8 mouse cellular contexts compared by ENCODE assay signal in the genomic region with DNA sequence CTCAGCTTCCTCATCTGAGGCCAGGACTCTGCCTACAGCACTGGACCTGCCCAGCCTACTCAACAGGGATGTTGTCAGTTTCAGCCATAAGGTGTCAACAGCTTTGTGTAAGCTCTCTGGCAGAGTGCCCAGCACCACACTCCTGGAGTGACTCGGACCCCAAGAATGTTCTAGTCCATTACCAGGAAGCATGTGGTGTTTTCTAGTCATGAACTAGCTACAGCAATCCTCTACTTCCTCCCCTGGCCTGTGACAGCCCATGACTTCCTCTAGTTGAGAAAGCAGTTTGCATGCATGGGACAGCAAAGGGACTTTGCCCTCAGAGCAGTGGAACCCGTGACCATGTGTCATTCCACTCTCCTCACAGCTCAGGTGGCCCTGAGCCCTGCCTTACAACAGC. TPM values are rescaled to one million over a fixed set of nuclear protein-coding genes. Genes with fewer than 3 reads are reported as not detected.
A peak's percentile ranks its signal among the peaks of the same experiment; 100 is the strongest.
DNase-seq lines count a peak whose midpoint lies in the region; ATAC-seq and TF ChIP-seq lines count a peak whose summit lies in the region.
"Not testable (repeated sequence)": the region's sequence is repeated elsewhere in the genome, so short reads cannot be mapped to it uniquely, and the experiment has no call there.
"Had no signal": no experiment of that assay in that cellular context is flagged by ENCODE, and none has a peak within 500 bp of the region (broad histone marks: within the 10 kb centered on the region; RNA-seq: fewer than 3 reads in every experiment).

No protein-coding gene starts in this region.

- 0 out of 4 replicates have a peak, but pooled peaks of 1 of the 2 experiments have one; percentile 7 for TF ChIP-seq EP300 in MEL (IDR thresholded peaks at IDR 0.05; ENCODE audit: low read depth in 1 of 2, low read length in 2 of 2)

- H3K4me1 ChIP-seq in MEL (ENCODE audit: control insufficient read depth in 1 of 2, insufficient read depth in 2 of 2, low read length in 2 of 2), result peaks cover 26 to 28% of the 10 kb centered on the region in 2 experiments
- peaks cover 14% of the 10 kb centered on the region for H3K4me1 ChIP-seq in embryonic fibroblast, embryonic 13.5 days (ENCODE audit: control insufficient read depth, insufficient read depth, low read length)

- not testable (repeated sequence) for H3K9ac ChIP-seq in MEL (ENCODE audit: control insufficient read depth, low read depth, low read length, poor library complexity, severe bottlenecking)

- TF ChIP-seq RAD21 in MEL (IDR thresholded peaks at IDR 0.05; ENCODE audit: low read depth, low read length), result not testable (repeated sequence)

- WGBS in macrophage (ENCODE audit: missing documents), result 0% methylated on average over 2 of the region's 2 CpGs

- DNase-seq in MEL (ENCODE audit: low read depth, low spot score), result not testable (repeated sequence)
- DNase-seq in layer of hippocampus, adult 11-12 months (ENCODE audit: low spot score), result peak; percentile 37
- peak; percentile 80 to 81 for DNase-seq in lung, adult 18-20 months
- DNase-seq in spleen, postnatal 4 days (ENCODE audit: low spot score in 2 of 2), result peak; percentile 48 to 73

- TF ChIP-seq CTCF in MEL (IDR thresholded peaks at IDR 0.05 in 2 of 3, conservative IDR thresholded peaks at IDR 0.05 in 1 of 3; ENCODE audit: control insufficient read depth in 1 of 3, insufficient read depth in 1 of 3, low read depth in 2 of 3, low read length in 3 of 3, poor library complexity in 1 of 3, severe bottlenecking in 1 of 3); embryonic fibroblast, embryonic 13.5 days (IDR thresholded peaks at IDR 0.05; ENCODE audit: borderline replicate concordance, insufficient read depth, low read length): not testable (repeated sequence)

- not testable (repeated sequence) for H3K9me3 ChIP-seq in MEL (replicated peaks; ENCODE audit: insufficient read depth, low read length)

- H3K27ac ChIP-seq in MEL (ENCODE audit: control insufficient read depth, low read depth, low read length), result peak overlapping the region; percentile 17; the same call in 1 of the 2 replicates
- H3K27ac ChIP-seq in embryonic fibroblast, embryonic 13.5 days (ENCODE audit: insufficient read depth, low read length), result 0 out of 2 replicates have a peak overlapping the region, but pooled peaks have one; percentile 1
- peak overlapping the region; percentile 99 for H3K27ac ChIP-seq in macrophage

- TF ChIP-seq POLR2A in MEL (IDR thresholded peaks at IDR 0.05; ENCODE audit: control insufficient read depth in 1 of 2, insufficient read depth in 1 of 2, low read depth in 1 of 2, low read length in 2 of 2, poor library complexity in 1 of 2); embryonic fibroblast, embryonic 13.5 days (IDR thresholded peaks at IDR 0.05; ENCODE audit: low read depth, low read length): not testable (repeated sequence)

- peaks cover 0 to 28% of the 10 kb centered on the region in 2 experiments; a peak in 2 of 4 replicates for H3K36me3 ChIP-seq in MEL (ENCODE audit: control insufficient read depth in 1 of 2, insufficient read depth in 2 of 2, low read length in 2 of 2)
- H3K36me3 ChIP-seq in macrophage (ENCODE audit: inconsistent target), result not testable (repeated sequence)

- ATAC-seq in hematopoietic stem cell, adult 5-6 weeks (replicated peaks in 1 of 2; ENCODE audit: insufficient read depth in 1 of 2, low FRiP score in 2 of 2, low TSS enrichment in 1 of 2, low read depth in 1 of 2, poor library complexity in 2 of 2, severe bottlenecking in 2 of 2), result peak; percentile 72 to 82

- not testable (repeated sequence) for H3K27me3 ChIP-seq in MEL (ENCODE audit: control insufficient read depth in 1 of 2, insufficient read depth in 2 of 2, low read length in 2 of 2)

- H3K79me2 ChIP-seq in MEL (ENCODE audit: control insufficient read depth, insufficient read depth, low read length, poor library complexity), result not testable (repeated sequence)
- H3K79me2 ChIP-seq in macrophage (ENCODE audit: inconsistent target), result peaks cover 27% of the 10 kb centered on the region

- not testable (repeated sequence) for H3K4me3 ChIP-seq in MEL (ENCODE audit: control insufficient read depth in 1 of 2, insufficient read depth in 1 of 2, low read depth in 2 of 2, low read length in 2 of 2); embryonic fibroblast, embryonic 13.5 days (ENCODE audit: insufficient read depth, low read length); macrophage (ENCODE audit: inconsistent target)

TF ChIP-seq in MEL, 35 proteins besides CTCF, POLR2A, EP300 and RAD21:
- peak; percentile 42; the same call in 1 of the 2 replicates for TF ChIP-seq MAX (IDR thresholded peaks at IDR 0.05; ENCODE audit: low read length)

RNA-seq across cellular contexts. Expression of gene Fth1, which starts 5.5 kb away (rescaled TPM):
- total RNA-seq in MEL (2012; rRNA removed), result 444 and 518 TPM in 2 replicates
- 1,000 to 10,000 TPM; 2,118 to 2,175 TPM for polyA plus RNA-seq in MEL (2012; ENCODE audit: insufficient read depth in 1 of 2, insufficient read length in 2 of 2, low read depth in 1 of 2, low replicate concordance in 2 of 2, missing spikeins in 1 of 2)
- 1,225 and 1,491 TPM in 2 replicates for polyA plus RNA-seq in embryonic fibroblast, embryonic 13.5 days (2011; ENCODE audit: insufficient read length, low read depth, missing spikeins)
- total RNA-seq in hematopoietic stem cell, adult 5-6 weeks (2017), result 535 and 658 TPM in 2 replicates
- total RNA-seq in macrophage (2018; cell fraction: chromatin; rRNA removed), result 1,000 to 10,000 TPM in 25 of 26 experiments, 100 to 1,000 TPM in 1; 839 to 4,643 (median 2,612) TPM
- total RNA-seq in macrophage (2018; cell fraction: cytosol; rRNA removed), result over 10,000 TPM; 27,371 to 77,320 (median 43,339) TPM
- total RNA-seq in macrophage (2018; cell fraction: nucleus; rRNA removed), result over 10,000 TPM in 4 of 26 experiments, 1,000 to 10,000 TPM in 22; 2,155 to 11,196 (median 6,502) TPM
- 25,011 to 42,260 TPM (median 38,400 TPM) in 3 replicates for polyA plus RNA-seq in macrophage (2018)

RNA-seq across cellular contexts. Expression of gene Best1, which starts 26.6 kb away (rescaled TPM):
- total RNA-seq in MEL (2012; rRNA removed), result not detected in 2 replicates
- polyA plus RNA-seq in MEL (2012; ENCODE audit: insufficient read depth in 1 of 2, insufficient read length in 2 of 2, low read depth in 1 of 2, low replicate concordance in 2 of 2, missing spikeins in 1 of 2), result under 1 TPM in 1 of 2 experiments, not detected in 1; 0.08 TPM
- 0.33 and 0.60 TPM in 2 replicates for polyA plus RNA-seq in embryonic fibroblast, embryonic 13.5 days (2011; ENCODE audit: insufficient read length, low read depth, missing spikeins)
- total RNA-seq in hematopoietic stem cell, adult 5-6 weeks (2017), result 2.5 TPM in 1 of 2 replicates, not detected in the other
- total RNA-seq in macrophage (2018; cell fraction: chromatin; rRNA removed), result 1 to 10 TPM in 8 of 26 experiments, under 1 TPM in 17, not detected in 1; 0.25 to 4.7 (median 0.74) TPM
- 1 to 10 TPM in 9 of 26 experiments, under 1 TPM in 17; 0.35 to 1.7 (median 0.84) TPM for total RNA-seq in macrophage (2018; cell fraction: cytosol; rRNA removed)
- 1 to 10 TPM in 13 of 26 experiments, under 1 TPM in 12, not detected in 1; 0.34 to 3.0 (median 1.1) TPM for total RNA-seq in macrophage (2018; cell fraction: nucleus; rRNA removed)
- 0.11 to 1.8 TPM (median 0.22 TPM) in 3 replicates for polyA plus RNA-seq in macrophage (2018)
- polyA plus RNA-seq: erythroblast, embryonic 14.5 days had no signal

RNA-seq across cellular contexts. Expression of gene Rab3il1, which starts 26.6 kb away (rescaled TPM):
- total RNA-seq in MEL (2012; rRNA removed), result 0.52 and 1.0 TPM in 2 replicates
- 1 to 10 TPM in 1 of 2 experiments, not detected in 1; 1.4 TPM for polyA plus RNA-seq in MEL (2012; ENCODE audit: insufficient read depth in 1 of 2, insufficient read length in 2 of 2, low read depth in 1 of 2, low replicate concordance in 2 of 2, missing spikeins in 1 of 2)
- polyA plus RNA-seq in embryonic fibroblast, embryonic 13.5 days (2011; ENCODE audit: insufficient read length, low read depth, missing spikeins), result 6.5 and 18.2 TPM in 2 replicates
- total RNA-seq in hematopoietic stem cell, adult 5-6 weeks (2017), result 11.2 and 13.1 TPM in 2 replicates
- total RNA-seq in macrophage (2018; cell fraction: chromatin; rRNA removed), result 100 to 1,000 TPM in 11 of 26 experiments, 10 to 100 TPM in 14, 1 to 10 TPM in 1; 8.2 to 225 (median 73.2) TPM
- 100 to 1,000 TPM in 17 of 26 experiments, 10 to 100 TPM in 9; 35.4 to 153 (median 124) TPM for total RNA-seq in macrophage (2018; cell fraction: cytosol; rRNA removed)
- 100 to 1,000 TPM in 10 of 26 experiments, 10 to 100 TPM in 16; 23.9 to 194 (median 77.8) TPM for total RNA-seq in macrophage (2018; cell fraction: nucleus; rRNA removed)
- 97.7 to 161 TPM (median 125 TPM) in 3 replicates for polyA plus RNA-seq in macrophage (2018)

Comparison
In these comparisons a context has a peak if more than half of its experiments do, and no peak if none do; other contexts are left out.
1. H3K27ac ChIP-seq: peak in every context shown above with its lines; median percentile 99 in macrophage; 17 in MEL; 1 in embryonic fibroblast, embryonic 13.5 days.
2. RNA of gene Fth1, which starts 5.5 kb away (polyA plus RNA-seq): 25,011 to 42,260 TPM in macrophage; 2,118 to 2,175 TPM in MEL and 1,225 to 1,491 TPM in embryonic fibroblast, embryonic 13.5 days; every median in the first group is over 10 times any median in the second.